Mouse (Mus musculus): Measurements from ENCODE around the gene Svs1.

GRCm38 (mm10) chr6:48967868-48968267 lies 18.8 kb upstream of the Svs1 start:
- TF ChIP-seq ZNF384 (IDR thresholded peaks at IDR 0.05; ENCODE audit: low read depth, low read length) (no peak), MAFK (IDR thresholded peaks at IDR 0.05; ENCODE audit: insufficient read depth, low read depth, low read length) (no peak), HCFC1 (IDR thresholded peaks at IDR 0.05; ENCODE audit: borderline replicate concordance, insufficient read depth, low read length) (no peak), ZC3H11A (IDR thresholded peaks at IDR 0.05; ENCODE audit: borderline replicate concordance, low read depth, low read length) (no peak)
